Mouse (Mus musculus) lung, embryonic 16.5 days (tissue): ENCODE results near the gene Gm49673. TPM values are rescaled to one million over a fixed set of nuclear protein-coding genes. Genes with fewer than 3 reads are reported as not detected.
"Not testable (repeated sequence)": the region's sequence is repeated elsewhere in the genome, so short reads cannot be mapped to it uniquely, and the experiment has no call there.

Experiments
- ATAC-seq: fragments of 200-750 bp; cut with Nextera tagmentation; 2 replicates; pipeline ENCODE4 v1.8.0; 2017; ENCODE audit warnings: low read depth, mild to moderate bottlenecking, moderate library complexity
- H3K27ac ChIP-seq: fragments of 300-500 bp; sonication (generic); 2 replicates; pipeline ENCODE4 v1.5.1; 2014; ENCODE audit warnings: mild to moderate bottlenecking, control low read depth, low read length
- H3K27me3 ChIP-seq: fragments of 300-500 bp; sonication (generic); 2 replicates; pipeline ENCODE4 v1.6.1; 2014; ENCODE audit warnings: low read depth, low read length, mixed read lengths; ENCODE audit not compliant: control insufficient read depth, insufficient read depth
- H3K36me3 ChIP-seq: fragments of 300-500 bp; sonication (generic); 2 replicates; pipeline ENCODE4 v1.6.1; 2014; ENCODE audit warnings: low read length; ENCODE audit not compliant: control insufficient read depth, insufficient read depth
- H3K4me1 ChIP-seq: fragments of 300-500 bp; sonication (generic); replicated peaks from 2 replicates; pipeline ENCODE4 v1.6.1; 2014; ENCODE audit warnings: low read length, mixed read lengths; ENCODE audit not compliant: control insufficient read depth, insufficient read depth
- H3K4me2 ChIP-seq: fragments of 300-500 bp; sonication (generic); 2 replicates; pipeline ENCODE4 v1.6.1; 2014; ENCODE audit warnings: low read depth, low read length, control low read depth
- H3K4me3 ChIP-seq: fragments of 300-500 bp; sonication (generic); 2 replicates; pipeline ENCODE4 v1.5.1; 2014; ENCODE audit warnings: mild to moderate bottlenecking, low read length, control low read depth
- H3K9ac ChIP-seq: fragments of 300-500 bp; sonication (generic); 2 replicates; pipeline ENCODE4 v1.6.1; 2014; ENCODE audit warnings: low read length, control low read depth
- H3K9me3 ChIP-seq: fragments of 300-500 bp; sonication (generic); 2 replicates; pipeline ENCODE4 v1.6.1; 2016; ENCODE audit warnings: low read length; ENCODE audit not compliant: control insufficient read depth
- WGBS: fragments of 180-500 bp; shearing (Covaris S2); extraction: QIAGEN DNeasy Blood & Tissue Kit; methylation state at CpG from one replicate; pipeline ENCODE4 v1.1.7; 2014; 5-methylcytosine and 5-hydroxymethylcytosine counted together
- polyA plus RNA-seq: library from polyadenylated mRNA; unstranded; fragments of >200 nt; fragmentation: Nextera tagmentation; extraction: Ambion mirVana; gene quantifications from 2 replicates; pipeline ENCODE4 v1.2.1, GENCODE M21; 2015

Gm49673 gene
- polyA plus RNA-seq, 1 experiment from 2014 or later, result not detected

GRCm38 (mm10) chr17:8143802-8144673 lies 3.5 kb downstream of the Gm49673 start:
- H3K4me3 ChIP-seq, H3K36me3 ChIP-seq, H3K9ac ChIP-seq, H3K4me2 ChIP-seq, H3K4me1 ChIP-seq, H3K27me3 ChIP-seq, H3K9me3 ChIP-seq: not testable (repeated sequence)
- peak; percentile 29 for ATAC-seq
- WGBS, result 19% methylated on average over 12 of the region's 14 CpGs
- peak overlapping the region; percentile 80 for H3K27ac ChIP-seq

DNA sequence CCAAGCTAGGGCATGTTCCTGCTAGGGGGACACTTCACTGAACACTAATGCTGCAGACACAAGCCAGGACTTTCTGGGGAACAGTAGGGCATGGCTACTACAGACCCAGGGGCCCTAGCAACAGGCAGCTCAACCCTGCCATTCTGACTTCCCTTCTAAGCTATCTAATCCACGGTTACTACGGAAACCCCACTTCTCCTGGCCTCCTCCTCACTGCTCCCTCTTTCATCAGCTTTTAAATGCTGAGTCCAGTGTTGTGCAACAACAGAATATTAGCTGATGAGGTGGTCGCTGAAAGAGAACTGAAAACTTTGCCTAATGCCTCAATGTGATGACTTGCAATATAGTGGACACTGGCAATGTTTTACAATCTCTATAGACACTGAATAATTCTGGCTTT lies 7.4 kb downstream of the Gm49673 start:
- not testable (repeated sequence) for H3K4me2 ChIP-seq, H3K4me3 ChIP-seq, H3K4me1 ChIP-seq, H3K27ac ChIP-seq, H3K36me3 ChIP-seq, H3K27me3 ChIP-seq, H3K9ac ChIP-seq, H3K9me3 ChIP-seq
- 0 out of 2 replicates have a peak, but pooled peaks have one; percentile 29 for ATAC-seq
- WGBS, result 75% methylated on average over 3 of the region's 3 CpGs

- H3K36me3 ChIP-seq, H3K9me3 ChIP-seq, H3K27ac ChIP-seq, ATAC-seq, H3K9ac ChIP-seq, H3K4me2 ChIP-seq, H3K27me3 ChIP-seq, H3K4me3 ChIP-seq, H3K4me1 ChIP-seq: not testable (repeated sequence)
- WGBS, result 91% methylated on average over 5 of the region's 5 CpGs
These were observed 9.5 kb downstream of the Gm49673 start for GRCm38 (mm10) chr17:8138116-8138515.

- H3K4me1 ChIP-seq, H3K4me3 ChIP-seq, H3K27ac ChIP-seq, H3K9ac ChIP-seq, H3K36me3 ChIP-seq, H3K4me2 ChIP-seq, ATAC-seq, H3K9me3 ChIP-seq, H3K27me3 ChIP-seq: not testable (repeated sequence)
- no CpG with 5 or more reads among the region's 6 CpGs for WGBS
These were observed 16.7 kb downstream of the Gm49673 start for GRCm38 (mm10) chr17:8130849-8131248.

DNA sequence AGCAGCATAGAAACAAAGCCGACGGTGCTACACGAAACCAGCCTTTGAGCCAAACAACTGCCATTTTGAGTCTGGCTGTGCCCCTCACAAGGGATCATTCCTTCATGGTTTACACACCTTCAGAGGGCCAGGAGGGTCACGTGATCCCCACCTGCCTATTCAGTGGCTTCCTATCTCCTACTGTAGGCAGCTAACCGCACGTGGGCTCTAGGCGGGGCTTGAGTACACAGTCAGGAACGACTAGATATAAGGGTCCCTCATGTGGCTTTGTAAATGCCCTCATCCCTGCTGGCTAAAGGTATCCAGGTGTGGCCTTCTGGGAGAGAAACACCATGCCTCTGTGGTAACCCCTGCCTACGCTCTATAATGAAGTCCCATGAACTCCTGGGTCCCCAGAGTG lies 18.0 kb downstream of the Gm49673 start:
- WGBS, result 71% methylated on average over 9 of the region's 9 CpGs

DNA sequence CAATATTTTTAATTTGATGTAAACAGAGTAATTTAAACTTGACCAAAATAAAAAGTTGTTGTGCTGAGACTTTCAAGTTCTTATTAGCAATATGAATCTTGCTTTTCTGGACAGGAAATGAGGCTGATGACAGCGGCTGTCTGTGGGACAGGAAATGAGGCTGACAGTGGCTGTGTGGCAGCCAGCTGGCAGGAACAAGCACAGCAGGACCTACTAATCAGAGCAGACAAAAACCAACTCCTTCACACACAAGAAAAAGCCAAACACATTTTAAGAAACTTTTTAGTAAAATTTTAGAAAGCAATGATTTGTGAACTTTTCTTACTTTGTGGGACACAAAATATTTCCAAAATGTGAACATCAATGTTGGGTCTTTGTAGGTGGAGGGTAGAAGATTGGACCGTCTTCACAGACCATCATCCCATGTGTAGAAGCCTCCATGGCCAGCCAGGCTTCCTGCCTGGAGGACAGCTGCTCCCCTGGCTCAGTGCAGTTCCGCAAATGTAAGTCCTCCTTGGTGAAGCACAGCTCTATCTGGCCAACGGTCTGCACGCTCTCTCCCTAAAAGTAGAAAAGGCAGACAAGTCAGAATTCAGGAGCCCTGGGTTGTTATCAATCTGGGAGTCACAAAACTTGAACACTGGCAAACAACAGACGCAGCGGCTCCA lies 19.1 kb downstream of the Gm49673 start:
- not testable (repeated sequence) for H3K27me3 ChIP-seq, H3K36me3 ChIP-seq, H3K4me2 ChIP-seq, H3K4me3 ChIP-seq, H3K9me3 ChIP-seq, H3K9ac ChIP-seq, H3K4me1 ChIP-seq, H3K27ac ChIP-seq
- WGBS, result 67% methylated on average over 1 of the region's 7 CpGs
- ATAC-seq, result peak; percentile 76

More for the DNA sequence above, 18.0 kb downstream of the Gm49673 start:
- not testable (repeated sequence) for H3K27me3 ChIP-seq, H3K36me3 ChIP-seq, ATAC-seq, H3K4me2 ChIP-seq, H3K4me3 ChIP-seq, H3K9me3 ChIP-seq, H3K27ac ChIP-seq, H3K9ac ChIP-seq, H3K4me1 ChIP-seq

- not testable (repeated sequence) for H3K36me3 ChIP-seq, H3K4me2 ChIP-seq, H3K4me1 ChIP-seq, H3K27me3 ChIP-seq, ATAC-seq, H3K27ac ChIP-seq, H3K4me3 ChIP-seq, H3K9ac ChIP-seq, H3K9me3 ChIP-seq
- 83% methylated on average over 1 of the region's 6 CpGs for WGBS
These were observed 23.0 kb downstream of the Gm49673 start for GRCm38 (mm10) chr17:8124586-8124985.

- not testable (repeated sequence) for H3K9ac ChIP-seq, H3K27me3 ChIP-seq, H3K4me3 ChIP-seq, H3K27ac ChIP-seq, H3K36me3 ChIP-seq, H3K9me3 ChIP-seq, H3K4me1 ChIP-seq, H3K4me2 ChIP-seq
- no CpG with 5 or more reads among the region's 3 CpGs for WGBS
- peak; percentile 83 for ATAC-seq
These were observed 24.6 kb downstream of the Gm49673 start for GRCm38 (mm10) chr17:8122974-8123373.

DNA sequence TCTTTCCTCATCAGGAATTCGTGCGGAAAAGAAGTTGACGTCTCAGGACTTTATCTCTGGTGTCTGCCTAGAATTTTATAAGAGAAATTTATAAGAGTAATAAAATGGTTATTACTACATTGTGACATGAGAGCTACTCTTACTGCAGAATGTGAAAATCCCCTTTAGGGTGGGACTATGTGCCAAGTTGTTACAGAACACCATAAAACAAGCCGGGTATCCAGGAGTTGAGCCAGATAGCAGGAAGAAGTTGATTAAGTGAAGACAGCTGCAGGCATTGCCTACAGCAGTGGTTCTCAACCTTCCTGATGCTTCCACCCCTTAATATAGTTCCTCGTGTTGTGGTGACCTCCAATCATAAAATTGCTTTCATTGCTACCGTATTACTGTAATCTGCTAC lies 30.7 kb downstream of the Gm49673 start:
- H3K9ac ChIP-seq, H3K9me3 ChIP-seq, H3K36me3 ChIP-seq, H3K27ac ChIP-seq, H3K4me3 ChIP-seq, H3K4me1 ChIP-seq, ATAC-seq, H3K4me2 ChIP-seq, H3K27me3 ChIP-seq: not testable (repeated sequence)
- WGBS, result no CpG with 5 or more reads among the region's 6 CpGs
